Mouse (Mus musculus) CH12.LX (cell line): ENCODE results near the gene Crocc. TPM values are rescaled to one million over a fixed set of nuclear protein-coding genes. Genes with fewer than 3 reads are reported as not detected.

Source experiments
- DNase-seq: peaks from one replicate; pipeline ENCODE4 v3.0.0-alpha.2; 2013; ENCODE audit errors: extremely low read depth
- H3K27ac ChIP-seq: 2 replicates; pipeline ENCODE4 v1.5.1; 2012; ENCODE audit warnings: low read depth, mild to moderate bottlenecking, control low read depth, moderate library complexity; ENCODE audit not compliant: insufficient read depth
- H3K27me3 ChIP-seq: replicated peaks from 2 replicates; pipeline ENCODE3; 2012; ENCODE audit warnings: inconsistent platforms
- H3K36me3 ChIP-seq, 2 experiments: replicated peaks in 1 of 2; 2 replicates each; pipeline versions ENCODE3 to v1.6.1; 2012; ENCODE audit warnings: inconsistent platforms in 1 of 2, low read length in 1 of 2, mild to moderate bottlenecking in 1 of 2, mixed read lengths in 1 of 2, moderate library complexity in 1 of 2; ENCODE audit not compliant: control insufficient read depth in 1 of 2, insufficient read depth in 1 of 2
- H3K4me1 ChIP-seq, 2 experiments: 2 replicates each; pipeline ENCODE4 v1.6.1; 2012; ENCODE audit warnings: inconsistent platforms in 1 of 2, moderate library complexity in 1 of 2; ENCODE audit not compliant: insufficient read depth in 2 of 2, control insufficient read depth in 1 of 2
- H3K4me2 ChIP-seq: 2 replicates; pipeline ENCODE4 v1.6.1; 2012; ENCODE audit warnings: low read depth, mild to moderate bottlenecking, control low read depth; ENCODE audit not compliant: poor library complexity, insufficient read depth, severe bottlenecking
- H3K4me3 ChIP-seq, 3 experiments: fragments of 150-350 bp in 1 of 3; sonication (generic) in 1 of 3; replicated peaks in 1 of 3; 2 replicates each; pipeline versions ENCODE3 to v1.5.1; 2011 to 2012; ENCODE audit warnings: low read depth in 2 of 3, low read length in 2 of 3, mild to moderate bottlenecking in 2 of 3, moderate library complexity in 2 of 3, control low read depth in 1 of 3, improper control_type of control experiment in 1 of 3, inconsistent platforms in 1 of 3, mixed read lengths in 1 of 3; ENCODE audit not compliant: poor library complexity in 1 of 3
- H3K79me2 ChIP-seq: replicated peaks from 2 replicates; pipeline ENCODE4 v1.6.1; 2012; ENCODE audit warnings: mild to moderate bottlenecking, moderate library complexity; ENCODE audit not compliant: control insufficient read depth, poor library complexity, insufficient read depth, severe bottlenecking; ENCODE audit errors: extremely low read depth
- H3K9ac ChIP-seq: 2 replicates; pipeline ENCODE4 v1.6.1; 2012; ENCODE audit warnings: low read depth, mild to moderate bottlenecking, control low read depth, moderate library complexity; ENCODE audit not compliant: insufficient read depth
- H3K9me3 ChIP-seq: replicated peaks from 2 replicates; pipeline ENCODE3; 2012; ENCODE audit warnings: low read length, inconsistent platforms, mixed read lengths
- CHD2 ChIP-seq: IDR thresholded peaks from 2 replicates; pipeline ENCODE4 v1.6.1; 2011; ENCODE audit warnings: low read length, improper control_type of control experiment
- CTCF ChIP-seq, 2 experiments: IDR thresholded peaks in 1 of 2; conservative IDR thresholded peaks in 1 of 2; 2 replicates each; pipeline ENCODE4 v1.5.1; 2011 to 2012; ENCODE audit warnings: low read depth in 2 of 2, low read length in 2 of 2, improper control_type of control experiment in 1 of 2, inconsistent platforms in 1 of 2, mild to moderate bottlenecking in 1 of 2, moderate library complexity in 1 of 2
- E2F4 ChIP-seq: IDR thresholded peaks from 2 replicates; pipeline ENCODE4 v1.6.1; 2011; ENCODE audit warnings: low read depth, low read length, improper control_type of control experiment; ENCODE audit not compliant: insufficient replicate concordance
- EP300 ChIP-seq: IDR thresholded peaks from 2 replicates; pipeline ENCODE4 v1.6.1; 2011; ENCODE audit warnings: low read length, improper control_type of control experiment
- ETS1 ChIP-seq: conservative IDR thresholded peaks from 2 replicates; pipeline ENCODE4 v1.6.1; 2012; ENCODE audit warnings: low read depth, mild to moderate bottlenecking, inconsistent platforms, low read length, improper control_type of control experiment, moderate library complexity
- IRF4 ChIP-seq: IDR thresholded peaks from 2 replicates; pipeline ENCODE4 v1.6.1; 2014; ENCODE audit warnings: low read depth, mild to moderate bottlenecking, inconsistent platforms, low read length, improper control_type of control experiment
- KAT2A ChIP-seq: IDR thresholded peaks from 2 replicates; pipeline ENCODE4 v1.6.1; 2012; ENCODE audit warnings: low read length, improper control_type of control experiment, inconsistent platforms; ENCODE audit not compliant: insufficient replicate concordance
- MAFK ChIP-seq: IDR thresholded peaks from 2 replicates; pipeline ENCODE4 v1.6.1; 2011; ENCODE audit warnings: low read length, improper control_type of control experiment; ENCODE audit not compliant: insufficient replicate concordance
- MAX ChIP-seq: IDR thresholded peaks from 2 replicates; pipeline ENCODE4 v1.6.1; 2011; ENCODE audit warnings: low read length, improper control_type of control experiment
- MAZ ChIP-seq: IDR thresholded peaks from 2 replicates; pipeline ENCODE4 v1.6.1; 2012; ENCODE audit warnings: low read depth, mild to moderate bottlenecking, inconsistent platforms, low read length, improper control_type of control experiment, moderate library complexity
- MEF2A ChIP-seq: IDR thresholded peaks from 2 replicates; pipeline ENCODE4 v1.6.1; 2014; ENCODE audit warnings: low read depth, mild to moderate bottlenecking, inconsistent platforms, low read length, improper control_type of control experiment, borderline replicate concordance
- MXI1 ChIP-seq: IDR thresholded peaks from 2 replicates; pipeline ENCODE4 v1.6.1; 2011; ENCODE audit warnings: mild to moderate bottlenecking, low read depth, low read length, improper control_type of control experiment
- NELFE ChIP-seq: IDR thresholded peaks from 2 replicates; pipeline ENCODE4 v1.6.1; 2011; ENCODE audit warnings: low read depth, low read length, improper control_type of control experiment
- NRF1 ChIP-seq: IDR thresholded peaks from 2 replicates; pipeline ENCODE4 v1.6.1; 2014; ENCODE audit warnings: low read depth, mild to moderate bottlenecking, inconsistent platforms, low read length, improper control_type of control experiment, moderate library complexity
- POLR2AphosphoS2 ChIP-seq: IDR thresholded peaks from 2 replicates; pipeline ENCODE4 v1.6.1; 2011; ENCODE audit warnings: low read depth, low read length, improper control_type of control experiment
- SMC3 ChIP-seq: IDR thresholded peaks from 2 replicates; pipeline ENCODE4 v1.6.1; 2011; ENCODE audit warnings: low read depth, low read length, improper control_type of control experiment
- USF1 ChIP-seq: IDR thresholded peaks from 2 replicates; pipeline ENCODE4 v1.6.1; 2014; ENCODE audit warnings: low read depth, mild to moderate bottlenecking, inconsistent platforms, low read length, improper control_type of control experiment
- USF2 ChIP-seq: conservative IDR thresholded peaks from 2 replicates; pipeline ENCODE4 v1.6.1; 2011; ENCODE audit warnings: low read depth, low read length, improper control_type of control experiment
- ZMIZ1 ChIP-seq: IDR thresholded peaks from 2 replicates; pipeline ENCODE4 v1.6.1; 2012; ENCODE audit warnings: low read depth, mild to moderate bottlenecking, inconsistent platforms, low read length, improper control_type of control experiment
- dilution Hi-C: fragments of 300-500 bp; cut with MboI; formaldehyde crosslinking; loops from 2 replicates; pipeline ENCODE4 v1.14.3; 2020; ENCODE audit warnings: low sequenced_read_pairs; ENCODE audit not compliant: extremely low pct_unique_long_range_greater_than_20kb, extremely low pct_ligation_motif_present
- in situ Hi-C: fragments of 300-500 bp; cut with MboI; formaldehyde crosslinking; loops from 3 replicates; pipeline ENCODE4 v1.14.3; 2019; ENCODE audit warnings: low sequenced_read_pairs, low pct_ligation_motif_present, low pct_unique_long_range_greater_than_20kb, mixed read lengths
- polyA plus RNA-seq: library from polyadenylated mRNA; unstranded; fragments of >175 nt; gene quantifications from 2 replicates; pipeline ENCODE4 v1.2.1, GENCODE M21; 2012; ENCODE audit warnings: low read depth; ENCODE audit not compliant: insufficient read length
- total RNA-seq, 2 experiments: library from RNA; depleted of rRNA; stranded (reverse); fragments of 300-350 nt in 1 of 2; fragments of >200 nt in 1 of 2; gene quantifications; 2 replicates each; pipeline ENCODE4 v1.2.3; 2012 to 2014

The Crocc gene
- total and polyA plus RNA-seq, 3 experiments, result 3.5 to 8.3 (median 4.8) TPM

- Histone ChIP-seq H3K27me3 (no peaks in the 10 kb centered on the region), H3K36me3 (peaks cover 44 to 55% of the 10 kb centered on the region in 2 experiments), H3K4me3 (no peak overlapping the region), H3K9me3 (peaks cover 8% of the 10 kb centered on the region), H3K27ac (no peak overlapping the region), H3K4me2 (no peak overlapping the region), H3K9ac (no peak overlapping the region), H3K4me1 (no peaks in the 10 kb centered on the region), H3K79me2 (no peaks in the 10 kb centered on the region)
- dilution Hi-C loops, result no loop called here
- in situ Hi-C loops, result no loop called here
- DNase-seq, result no peak
- TF ChIP-seq EP300, result no peak
- no peak for TF ChIP-seq ETS1
- TF ChIP-seq NRF1, result no peak
- TF ChIP-seq, all 38 proteins: peak for 0
Observed at GRCm38 (mm10) chr4:141008028-141008427, 52.3 kb downstream of the Crocc start.

DNA sequence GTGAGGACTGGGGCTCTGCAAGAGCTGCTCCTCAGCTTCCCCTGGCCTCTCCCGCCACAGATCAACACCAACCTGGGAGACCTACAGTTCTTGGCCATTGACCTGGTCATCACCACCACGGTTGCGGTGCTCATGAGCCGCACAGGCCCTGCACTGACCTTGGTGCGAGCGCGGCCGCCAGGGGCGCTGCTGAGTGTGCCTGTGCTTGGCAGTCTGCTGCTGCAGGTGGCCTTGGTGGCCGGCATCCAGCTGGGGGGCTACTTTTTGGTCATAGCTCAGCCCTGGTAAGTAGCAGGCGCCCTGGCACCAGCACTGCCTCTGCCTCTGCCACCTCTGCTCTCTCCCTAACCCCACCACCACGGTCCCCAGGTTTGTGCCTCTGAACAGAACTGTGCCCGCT lies 54.4 kb downstream of the Crocc start:
- Histone ChIP-seq H3K4me2 (no peak overlapping the region), H3K27ac (no peak overlapping the region), H3K79me2 (no peaks in the 10 kb centered on the region), H3K4me3 (no peak overlapping the region), H3K36me3 (peaks cover 65 to 75% of the 10 kb centered on the region in 2 experiments), H3K27me3 (no peaks in the 10 kb centered on the region), H3K4me1 (no peaks in the 10 kb centered on the region), H3K9ac (no peak overlapping the region), H3K9me3 (peaks cover 8% of the 10 kb centered on the region)
- in situ Hi-C loops (no loop called here), dilution Hi-C loops (no loop called here)
- no peak for DNase-seq
- TF ChIP-seq USF1 (no peak), SMC3 (no peak), MXI1 (no peak), IRF4 (no peak), POLR2AphosphoS2 (no peak), E2F4 (no peak), CTCF (conservative IDR thresholded peaks at IDR 0.05 in 1 of 2, IDR thresholded peaks at IDR 0.05 in 1 of 2; ENCODE audit: low read depth in 2 of 2, low read length in 2 of 2) (no peak), KAT2A (no peak), MAFK (no peak), MAZ (no peak), ZMIZ1 (no peak), CHD2 (no peak), USF2 (no peak), NELFE (no peak), MAX (no peak), MEF2A (no peak)
